Mouse (Mus musculus) lung, embryonic 14.5 days (tissue): ENCODE results near the gene Slc35b2. TPM values are rescaled to one million over a fixed set of nuclear protein-coding genes. Genes with fewer than 3 reads are reported as not detected.

Source experiments
- ATAC-seq: fragments of 200-750 bp; cut with Nextera tagmentation; 2 replicates; pipeline ENCODE4 v1.8.0; 2017; ENCODE audit warnings: mild to moderate bottlenecking, moderate TSS enrichment, moderate library complexity; ENCODE audit not compliant: insufficient read depth
- DNase-seq: peaks from one replicate; pipeline ENCODE4 v3.0.0-alpha.2; 2015
- H3K27ac ChIP-seq: fragments of 300-500 bp; sonication (generic); 2 replicates; pipeline ENCODE4 v1.5.1; 2014; ENCODE audit warnings: low read depth, mild to moderate bottlenecking, moderate library complexity
- H3K27me3 ChIP-seq: fragments of 300-500 bp; sonication (generic); 2 replicates; pipeline ENCODE4 v1.6.1; 2014; ENCODE audit warnings: low read length, control low read depth; ENCODE audit not compliant: insufficient read depth
- H3K36me3 ChIP-seq: fragments of 300-500 bp; sonication (generic); 2 replicates; pipeline ENCODE4 v1.6.1; 2014; ENCODE audit warnings: control low read depth; ENCODE audit not compliant: insufficient read depth
- H3K4me1 ChIP-seq: fragments of 300-500 bp; sonication (generic); 2 replicates; pipeline ENCODE4 v1.6.1; 2014; ENCODE audit warnings: antibody characterized with exemption, control low read depth; ENCODE audit not compliant: insufficient read depth
- H3K4me2 ChIP-seq: fragments of 300-500 bp; sonication (generic); 2 replicates; pipeline ENCODE4 v1.6.1; 2014; ENCODE audit warnings: mild to moderate bottlenecking
- H3K4me3 ChIP-seq: fragments of 300-500 bp; sonication (generic); 2 replicates; pipeline ENCODE4 v1.5.1; 2014; ENCODE audit warnings: low read depth, low read length
- H3K9ac ChIP-seq: fragments of 300-500 bp; sonication (generic); 2 replicates; pipeline ENCODE4 v1.6.1; 2014
- H3K9me3 ChIP-seq: fragments of 300-500 bp; sonication (generic); 2 replicates; pipeline ENCODE4 v1.6.1; 2016; ENCODE audit warnings: low read depth, low read length, control low read depth
- CTCF ChIP-seq: IDR thresholded peaks from 2 replicates; pipeline ENCODE4 v1.5.1; 2016; ENCODE audit warnings: antibody characterized with exemption, low read depth
- WGBS: fragments of 180-500 bp; shearing (Covaris S2); extraction: QIAGEN DNeasy Blood & Tissue Kit; methylation state at CpG from one replicate; pipeline ENCODE4 v1.1.7; 2014; 5-methylcytosine and 5-hydroxymethylcytosine counted together
- polyA plus RNA-seq: library from polyadenylated mRNA; unstranded; fragments of >200 nt; fragmentation: Nextera tagmentation; extraction: Ambion mirVana; gene quantifications from 2 replicates; pipeline ENCODE4 v1.2.1, GENCODE M21; 2014

The Slc35b2 gene
- polyA plus RNA-seq, 1 experiment from 2014 or later: 137 TPM

- Histone ChIP-seq H3K36me3 (peaks cover 34% of the 10 kb centered on the region), H3K4me3 (no peak overlapping the region), H3K9me3 (no peaks in the 10 kb centered on the region), H3K9ac (no peak overlapping the region), H3K4me2 (peak overlapping the region; percentile 15; the same call in 1 of the 2 replicates), H3K27me3 (no peaks in the 10 kb centered on the region), H3K27ac (peak overlapping the region; percentile 83; the same call in 1 of the 2 replicates), H3K4me1 (peaks cover 17% of the 10 kb centered on the region)
- 65% methylated on average over 23 of the region's 23 CpGs for WGBS
- DNase-seq (no peak), ATAC-seq (no peak)
- no peak for TF ChIP-seq CTCF
These were observed 22.2 kb downstream of the Slc35b2 start for GRCm38 (mm10) chr17:45585725-45586448.

DNA sequence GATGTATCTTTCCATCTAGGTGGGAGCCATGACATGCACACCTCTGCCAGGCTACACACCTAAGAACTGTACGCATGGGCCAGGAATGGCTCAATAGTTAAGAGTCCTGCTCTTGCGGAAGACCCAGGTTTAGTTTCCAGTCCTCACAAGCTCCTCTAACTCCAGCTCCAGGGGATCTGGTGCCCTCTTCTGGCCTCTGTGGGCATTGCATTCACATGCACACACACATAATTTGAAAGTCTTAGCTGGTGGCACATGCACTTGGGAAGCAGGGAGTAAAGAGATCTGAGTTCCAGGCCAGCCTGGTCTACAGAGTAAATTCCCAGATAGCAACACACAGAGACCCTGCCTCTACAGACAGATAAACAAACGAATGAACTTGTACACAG is 22.8 kb downstream of the Slc35b2 start:
- no peak for DNase-seq
- no peaks in the 10 kb centered on the region for H3K9me3 ChIP-seq
- no peak overlapping the region for H3K4me2 ChIP-seq
- no peak for ATAC-seq
- peaks cover 34% of the 10 kb centered on the region for H3K36me3 ChIP-seq
- no peak overlapping the region for H3K9ac ChIP-seq
- H3K4me3 ChIP-seq: no peak overlapping the region
- WGBS: 97% methylated on average over 3 of the region's 3 CpGs
- no peaks in the 10 kb centered on the region for H3K27me3 ChIP-seq
- H3K27ac ChIP-seq: peak overlapping the region; percentile 83; the same call in 1 of the 2 replicates
- peaks cover 15% of the 10 kb centered on the region for H3K4me1 ChIP-seq
- peak; percentile 55 for TF ChIP-seq CTCF

GRCm38 (mm10) chr17:45588370-45588769 is 24.7 kb downstream of the Slc35b2 start:
- no peaks in the 10 kb centered on the region for H3K27me3 ChIP-seq
- peaks cover 29% of the 10 kb centered on the region for H3K4me1 ChIP-seq
- 89% methylated on average over 7 of the region's 7 CpGs for WGBS
- H3K27ac ChIP-seq: no peak overlapping the region
- H3K4me2 ChIP-seq: no peak overlapping the region
- no peak for DNase-seq
- no peaks in the 10 kb centered on the region for H3K9me3 ChIP-seq
- H3K4me3 ChIP-seq: no peak overlapping the region
- TF ChIP-seq CTCF: no peak
- no peak overlapping the region for H3K9ac ChIP-seq
- peaks cover 34% of the 10 kb centered on the region for H3K36me3 ChIP-seq
- no peak for ATAC-seq

DNA sequence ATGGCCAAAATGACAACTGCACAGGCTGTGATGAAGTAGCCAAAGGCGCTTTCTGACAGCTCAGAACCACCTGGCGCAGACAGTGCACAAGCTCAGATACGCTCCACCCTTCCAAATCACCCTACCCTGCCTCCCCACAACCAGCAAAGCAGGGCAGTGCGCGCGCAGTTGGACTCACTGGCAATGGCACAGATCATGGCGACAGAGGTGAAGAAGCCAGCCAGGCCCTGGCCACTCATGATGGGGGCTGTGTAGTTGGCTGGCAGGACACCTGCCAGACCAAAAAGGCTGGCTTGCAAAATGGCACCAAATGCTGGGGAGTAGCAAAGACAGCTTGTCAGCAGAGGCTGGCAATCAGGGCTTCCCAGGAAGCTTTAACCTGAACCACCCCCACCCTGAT is 25.6 kb downstream of the Slc35b2 start:
- ATAC-seq (no peak), DNase-seq (no peak)
- Histone ChIP-seq H3K27me3 (no peaks in the 10 kb centered on the region), H3K36me3 (peaks cover 34% of the 10 kb centered on the region), H3K9ac (no peak overlapping the region), H3K4me1 (peaks cover 29% of the 10 kb centered on the region), H3K4me3 (no peak overlapping the region), H3K4me2 (no peak overlapping the region), H3K9me3 (no peaks in the 10 kb centered on the region), H3K27ac (no peak overlapping the region)
- TF ChIP-seq CTCF: no peak
- WGBS: 97% methylated on average over 7 of the region's 7 CpGs

GRCm38 (mm10) chr17:45589844-45590243 is 26.2 kb downstream of the Slc35b2 start:
- Histone ChIP-seq H3K4me1 (peaks cover 28% of the 10 kb centered on the region), H3K9me3 (no peaks in the 10 kb centered on the region), H3K4me3 (no peak overlapping the region), H3K27me3 (no peaks in the 10 kb centered on the region), H3K4me2 (no peak overlapping the region), H3K36me3 (peaks cover 34% of the 10 kb centered on the region), H3K9ac (no peak overlapping the region), H3K27ac (no peak overlapping the region)
- WGBS: 89% methylated on average over 8 of the region's 8 CpGs
- TF ChIP-seq CTCF: no peak
- no peak for ATAC-seq
- DNase-seq: no peak

DNA sequence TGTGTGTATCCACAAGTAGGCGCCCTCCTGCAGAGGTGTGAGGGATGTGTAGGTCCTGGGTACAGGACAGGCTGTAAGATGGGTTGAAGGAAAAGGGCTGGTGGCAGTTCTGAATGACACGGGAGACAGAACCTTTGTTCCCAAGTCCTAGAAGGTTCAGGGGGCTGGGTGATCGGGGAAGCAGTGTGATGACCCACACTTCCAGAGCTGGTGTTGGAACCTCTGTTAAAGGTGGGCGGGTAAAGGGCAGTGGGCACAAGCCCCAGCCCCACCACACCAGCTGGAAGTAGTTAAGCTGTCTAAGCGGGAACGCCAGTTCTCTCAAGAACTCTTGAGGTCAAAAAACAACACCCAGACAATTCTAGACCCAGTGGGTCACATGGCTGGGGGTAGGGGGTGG is 26.7 kb downstream of the Slc35b2 start:
- Histone ChIP-seq H3K4me3 (no peak overlapping the region), H3K9ac (no peak overlapping the region), H3K27me3 (no peaks in the 10 kb centered on the region), H3K36me3 (peaks cover 34% of the 10 kb centered on the region), H3K9me3 (no peaks in the 10 kb centered on the region), H3K4me2 (no peak overlapping the region), H3K4me1 (peaks cover 28% of the 10 kb centered on the region), H3K27ac (no peak overlapping the region)
- DNase-seq: no peak
- ATAC-seq: no peak
- no peak for TF ChIP-seq CTCF
- 64% methylated on average over 6 of the region's 6 CpGs for WGBS

DNA sequence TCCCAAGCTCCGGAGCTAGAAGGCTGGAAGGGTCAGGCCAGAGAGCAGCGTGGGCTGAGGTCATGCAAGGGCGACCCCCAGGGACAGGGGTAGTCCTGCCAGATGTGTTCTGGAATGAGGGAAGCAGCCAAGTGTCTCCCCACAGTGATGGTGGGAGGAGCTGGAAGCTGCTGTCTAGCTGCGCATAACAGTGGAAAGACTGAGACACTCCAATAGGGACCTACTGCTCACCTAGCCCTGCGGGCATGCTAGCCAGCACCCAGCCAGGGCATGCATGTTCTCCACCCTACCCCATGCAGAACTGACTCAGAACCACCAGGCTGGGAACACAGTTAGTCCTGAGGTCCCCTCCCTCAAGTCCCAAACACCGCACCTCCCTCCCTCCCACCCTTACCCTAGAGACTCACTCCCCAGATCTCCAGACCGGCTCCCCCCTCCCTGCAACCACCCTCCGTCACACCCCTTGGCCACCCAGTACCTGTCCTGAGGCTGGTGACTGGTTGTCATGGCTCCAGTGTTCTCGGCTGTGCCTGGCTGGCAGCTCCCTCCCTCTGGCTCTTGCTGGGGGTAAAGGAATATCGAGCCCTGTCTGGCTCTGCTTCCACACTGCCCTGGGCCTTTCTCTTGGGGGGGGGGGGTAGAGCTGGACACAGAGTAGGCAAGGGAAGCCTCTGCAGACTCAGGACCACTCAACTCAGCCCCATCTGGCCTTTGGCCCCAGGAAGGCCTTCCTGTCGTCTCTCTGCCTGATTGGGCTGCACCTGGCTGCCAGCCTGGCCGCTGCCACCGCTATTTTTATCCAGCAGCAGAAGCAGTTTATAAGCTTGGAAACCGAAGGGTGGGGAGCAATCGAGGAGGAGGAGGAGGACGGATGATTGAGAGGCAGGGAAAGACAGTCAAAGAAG is 28.3 kb downstream of the Slc35b2 start:
- Histone ChIP-seq H3K4me3 (peak overlapping the region; percentile 12; the same call in 1 of the 2 replicates), H3K9ac (no peak overlapping the region), H3K27ac (no peak overlapping the region; the same call in 1 of the 2 replicates), H3K4me2 (peak overlapping the region; percentile 100), H3K9me3 (no peaks in the 10 kb centered on the region), H3K4me1 (peaks cover 32% of the 10 kb centered on the region), H3K36me3 (peaks cover 23% of the 10 kb centered on the region), H3K27me3 (no peaks in the 10 kb centered on the region)
- ATAC-seq (no peak), DNase-seq (no peak)
- TF ChIP-seq CTCF: no peak
- WGBS: 45% methylated on average over 16 of the region's 16 CpGs
